Mouse (Mus musculus) hindbrain, embryonic 13.5 days (tissue): ENCODE data around the gene Tbx1. TPM values are rescaled to one million over a fixed set of nuclear protein-coding genes. Genes with fewer than 3 reads are reported as not detected.
A peak's percentile ranks its signal among the peaks of the same experiment; 100 is the strongest.

Source experiments
- ATAC-seq: fragments of 200-750 bp; cut with Nextera tagmentation; 2 replicates; pipeline ENCODE4 v1.8.0; 2017; ENCODE audit warnings: moderate TSS enrichment; ENCODE audit not compliant: low FRiP score
- H3K27ac ChIP-seq: fragments of 300-500 bp; sonication (generic); 2 replicates; pipeline ENCODE4 v1.5.1; 2015; ENCODE audit warnings: inconsistent platforms, mild to moderate bottlenecking, moderate library complexity
- H3K27me3 ChIP-seq: fragments of 300-500 bp; sonication (generic); 2 replicates; pipeline ENCODE4 v1.6.1; 2015; ENCODE audit warnings: mild to moderate bottlenecking, inconsistent platforms
- H3K36me3 ChIP-seq: fragments of 300-500 bp; sonication (generic); 2 replicates; pipeline ENCODE4 v1.6.1; 2015; ENCODE audit warnings: mild to moderate bottlenecking, inconsistent platforms
- H3K4me1 ChIP-seq: fragments of 300-500 bp; sonication (generic); replicated peaks from 2 replicates; pipeline ENCODE4 v1.6.1; 2015; ENCODE audit warnings: inconsistent platforms
- H3K4me2 ChIP-seq: fragments of 300-500 bp; sonication (generic); 2 replicates; pipeline ENCODE4 v1.6.1; 2015; ENCODE audit warnings: inconsistent platforms, mild to moderate bottlenecking, moderate library complexity
- H3K4me3 ChIP-seq: fragments of 300-500 bp; sonication (generic); 2 replicates; pipeline ENCODE4 v1.5.1; 2015; ENCODE audit warnings: mild to moderate bottlenecking, inconsistent platforms
- H3K9ac ChIP-seq: fragments of 300-500 bp; sonication (generic); 2 replicates; pipeline ENCODE4 v1.6.1; 2015; ENCODE audit warnings: mild to moderate bottlenecking, inconsistent platforms
- H3K9me3 ChIP-seq: fragments of 300-500 bp; sonication (generic); 2 replicates; pipeline ENCODE4 v1.6.1; 2016; ENCODE audit warnings: inconsistent platforms
- WGBS: fragments of 180-500 bp; shearing (Covaris S2); methylation state at CpG from one replicate; pipeline ENCODE4 v1.1.7; 2015; 5-methylcytosine and 5-hydroxymethylcytosine counted together
- polyA plus RNA-seq: library from polyadenylated mRNA; unstranded; fragments of >200 nt; fragmentation: Nextera tagmentation; extraction: Ambion mirVana; gene quantifications from 2 replicates; pipeline ENCODE4 v1.2.1, GENCODE M21; 2015

Gene Tbx1
- polyA plus RNA-seq, 1 experiment from 2014 or later = 0.99 TPM

DNA sequence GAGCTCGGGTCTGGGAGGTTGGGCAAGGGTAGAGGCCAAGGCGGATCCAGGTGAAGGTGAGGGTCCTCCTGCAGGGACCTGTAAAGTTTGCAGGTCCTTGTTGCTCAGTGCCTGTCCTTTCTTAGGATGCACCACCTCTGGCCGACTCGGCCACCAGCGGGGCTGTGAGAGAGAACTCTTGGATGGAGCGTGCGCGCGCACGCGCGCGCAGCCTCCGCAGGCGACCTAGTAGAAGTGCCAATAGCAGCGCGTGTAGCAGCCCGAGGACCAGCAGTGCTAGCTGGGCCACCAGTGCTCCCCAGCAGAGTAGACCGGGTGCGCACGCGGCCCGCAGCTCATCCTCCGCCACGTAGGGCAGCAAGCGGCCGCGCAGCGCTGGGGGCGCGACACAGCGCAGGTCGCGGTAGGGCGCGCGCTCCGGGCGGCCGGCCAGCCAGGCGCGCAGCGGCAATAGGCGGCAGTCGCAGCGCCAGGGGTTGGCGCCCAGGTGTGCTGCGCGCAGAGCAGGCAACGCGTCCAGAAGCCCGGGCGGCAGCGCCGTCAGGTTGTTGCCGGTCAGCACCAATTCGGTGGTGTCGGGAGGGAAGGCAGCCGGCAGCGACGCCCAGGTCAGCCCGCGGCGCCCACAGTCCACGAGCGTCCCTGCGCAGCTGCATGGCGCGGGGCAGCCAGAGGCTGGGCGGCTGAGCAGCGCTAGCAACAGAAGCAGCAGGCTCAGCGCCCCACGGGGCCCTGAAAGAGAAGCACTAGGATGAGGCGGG, 30.3 kb upstream of the Tbx1 start:
- Histone ChIP-seq H3K27me3 (peaks cover 93% of the 10 kb centered on the region), H3K9me3 (no peaks in the 10 kb centered on the region), H3K36me3 (peaks cover 53% of the 10 kb centered on the region), H3K9ac (peak overlapping the region; percentile 60), H3K4me2 (peak overlapping the region; percentile 65), H3K4me1 (peaks cover 33% of the 10 kb centered on the region), H3K27ac (no peak overlapping the region), H3K4me3 (peak overlapping the region; percentile 41)
- ATAC-seq = peak; percentile 22
- WGBS = 2% methylated on average over 70 of the region's 74 CpGs

DNA sequence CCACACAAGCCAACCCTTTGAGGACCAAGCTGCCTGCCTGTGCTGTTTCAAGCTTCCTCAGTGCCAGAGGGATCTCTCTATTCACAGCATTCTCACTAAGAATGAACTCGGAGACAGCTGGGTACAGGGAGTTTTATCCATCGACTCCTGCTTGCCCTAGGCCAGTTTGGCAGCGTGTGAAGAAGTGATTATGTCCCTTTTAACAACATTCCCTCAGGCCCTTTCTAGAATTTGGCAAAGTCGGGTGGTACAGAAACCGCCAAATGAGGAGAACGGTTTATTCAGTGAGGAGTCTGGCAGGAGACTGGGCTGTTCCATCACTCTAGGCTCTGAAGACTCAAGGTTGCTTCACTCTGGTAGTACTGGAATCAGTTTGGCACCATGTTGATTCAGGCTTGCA, 29.7 kb upstream of the Tbx1 start:
- Histone ChIP-seq H3K4me2 (peak overlapping the region; percentile 65), H3K4me3 (peak overlapping the region; percentile 41; the same call in 1 of the 2 replicates)

DNA sequence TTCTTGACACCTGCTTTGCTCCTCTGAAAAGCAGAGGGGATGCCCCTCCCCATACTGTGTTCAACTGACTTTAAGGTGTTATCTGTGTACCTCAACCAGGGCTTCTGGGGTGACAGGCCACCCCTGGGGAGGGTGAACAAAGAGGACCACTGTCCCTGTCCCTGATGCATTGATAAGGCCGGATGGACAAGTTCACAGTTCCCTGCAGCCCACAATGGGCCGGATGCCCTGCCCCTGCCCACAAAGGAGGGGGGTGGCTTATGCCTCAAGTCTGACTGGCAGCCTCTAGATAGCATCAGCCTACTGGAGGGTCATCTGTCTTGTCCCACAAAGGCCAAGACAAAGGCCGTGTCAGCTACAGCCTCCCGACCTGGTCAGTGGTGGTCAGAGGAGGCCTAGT, 28.6 kb upstream of the Tbx1 start:
- 21% methylated on average over 4 of the region's 4 CpGs for WGBS
- H3K4me1 ChIP-seq = peaks cover 28% of the 10 kb centered on the region
- no peak overlapping the region for H3K9ac ChIP-seq

More for the DNA sequence above, 29.7 kb upstream of the Tbx1 start:
- H3K27me3 ChIP-seq = peaks cover 90% of the 10 kb centered on the region
- peaks cover 28% of the 10 kb centered on the region for H3K4me1 ChIP-seq
- no peaks in the 10 kb centered on the region for H3K9me3 ChIP-seq
- peaks cover 48% of the 10 kb centered on the region for H3K36me3 ChIP-seq
- WGBS = 25% methylated on average over 6 of the region's 6 CpGs
- no peak; the same call in 1 of the 2 replicates for ATAC-seq
- no peak overlapping the region for H3K27ac ChIP-seq
- H3K9ac ChIP-seq = 0 out of 2 replicates have a peak overlapping the region, but pooled peaks have one; percentile 14

GRCm38 (mm10) chr16:18618297-18618696, 27.8 kb upstream of the Tbx1 start:
- peaks cover 28% of the 10 kb centered on the region for H3K4me1 ChIP-seq
- no peak overlapping the region for H3K4me3 ChIP-seq
- H3K4me2 ChIP-seq = no peak overlapping the region
- no peak for ATAC-seq
- H3K9ac ChIP-seq = no peak overlapping the region
- no peak overlapping the region for H3K27ac ChIP-seq
- H3K36me3 ChIP-seq = peaks cover 29% of the 10 kb centered on the region
- 46% methylated on average over 2 of the region's 2 CpGs for WGBS
- no peaks in the 10 kb centered on the region for H3K9me3 ChIP-seq
- peaks cover 78% of the 10 kb centered on the region for H3K27me3 ChIP-seq

More for the DNA sequence above, 28.6 kb upstream of the Tbx1 start:
- ATAC-seq = no peak
- Histone ChIP-seq H3K27ac (no peak overlapping the region), H3K27me3 (peaks cover 86% of the 10 kb centered on the region), H3K9me3 (no peaks in the 10 kb centered on the region), H3K36me3 (peaks cover 37% of the 10 kb centered on the region), H3K4me3 (no peak overlapping the region), H3K4me2 (no peak overlapping the region)

DNA sequence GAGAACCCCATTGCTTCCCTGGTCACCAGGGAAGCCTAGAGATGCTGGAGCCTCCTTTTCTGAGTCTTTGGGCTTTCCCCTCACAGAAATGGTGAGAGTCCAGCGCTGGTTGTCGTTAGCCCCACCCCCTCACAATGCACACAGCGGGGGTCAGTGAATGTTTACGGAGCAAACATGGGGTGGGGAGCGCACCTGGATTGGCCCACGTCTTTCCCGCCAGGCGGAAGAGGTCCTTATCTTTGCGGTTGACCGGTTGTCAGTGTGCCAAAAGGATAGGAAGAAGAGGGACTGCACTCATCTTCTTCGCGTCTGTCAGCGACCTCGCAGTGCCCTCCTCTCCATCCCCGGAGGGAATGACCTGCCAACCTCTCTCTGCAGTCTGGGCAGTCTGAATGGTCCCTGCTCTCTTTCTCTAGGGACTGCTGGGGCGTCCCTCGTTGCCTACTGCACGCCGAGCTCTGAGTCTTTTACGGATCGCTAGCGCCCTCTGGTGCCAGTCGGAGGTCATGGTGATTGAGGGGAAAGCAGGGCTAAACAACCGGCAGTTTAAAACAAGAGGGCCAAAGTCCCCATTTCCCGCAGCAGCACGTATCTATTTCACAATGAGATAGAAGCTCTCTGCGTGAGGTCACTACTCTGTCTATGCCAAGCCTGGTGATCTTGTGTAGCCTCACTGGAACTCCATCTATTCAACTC, 27.0 kb upstream of the Tbx1 start:
- 3% methylated on average over 27 of the region's 27 CpGs for WGBS
- Histone ChIP-seq H3K9ac (peak overlapping the region; percentile 43; the same call in 1 of the 2 replicates), H3K27me3 (peaks cover 76% of the 10 kb centered on the region)

GRCm38 (mm10) chr16:18613301-18613700, 22.8 kb upstream of the Tbx1 start:
- Histone ChIP-seq H3K4me1 (peaks cover 21% of the 10 kb centered on the region), H3K4me3 (no peak overlapping the region), H3K27ac (no peak overlapping the region), H3K4me2 (no peak overlapping the region), H3K27me3 (peaks cover 65% of the 10 kb centered on the region), H3K9ac (no peak overlapping the region), H3K9me3 (no peaks in the 10 kb centered on the region), H3K36me3 (no peaks in the 10 kb centered on the region)
- no peak for ATAC-seq
- WGBS = 85% methylated on average over 3 of the region's 3 CpGs

More for the DNA sequence above, 27.0 kb upstream of the Tbx1 start:
- peaks cover 28% of the 10 kb centered on the region for H3K4me1 ChIP-seq
- no peak overlapping the region for H3K27ac ChIP-seq
- H3K36me3 ChIP-seq = peaks cover 21% of the 10 kb centered on the region
- ATAC-seq = peak; percentile 36; the same call in 1 of the 2 replicates
- peak overlapping the region; percentile 28 for H3K4me3 ChIP-seq
- H3K4me2 ChIP-seq = peak overlapping the region; percentile 58
- no peaks in the 10 kb centered on the region for H3K9me3 ChIP-seq

DNA sequence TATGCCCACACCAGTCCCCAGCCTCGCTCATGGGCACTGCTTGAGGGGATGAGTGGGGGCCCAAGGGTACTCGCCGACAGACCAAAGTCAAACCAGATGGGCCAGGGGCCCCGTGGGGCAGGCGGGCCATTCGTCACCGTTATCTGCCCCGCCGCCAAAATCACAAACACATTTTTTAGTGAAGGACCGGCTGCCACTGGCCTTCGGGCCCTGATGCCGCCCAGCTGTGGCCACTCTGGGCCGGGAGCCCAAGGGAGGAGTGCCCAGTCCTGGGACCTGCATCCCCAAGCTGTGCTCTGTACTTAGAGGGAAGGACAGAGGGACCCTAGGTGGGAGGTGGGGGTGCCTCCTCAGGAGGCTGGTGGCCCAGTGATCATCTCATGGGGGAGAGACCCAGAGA, 21.3 kb upstream of the Tbx1 start:
- no peak overlapping the region for H3K4me3 ChIP-seq
- H3K27me3 ChIP-seq = peaks cover 66% of the 10 kb centered on the region
- H3K9ac ChIP-seq = no peak overlapping the region
- H3K36me3 ChIP-seq = no peaks in the 10 kb centered on the region
- no peaks in the 10 kb centered on the region for H3K9me3 ChIP-seq
- H3K4me2 ChIP-seq = no peak overlapping the region
- no peak overlapping the region for H3K27ac ChIP-seq
- 36% methylated on average over 13 of the region's 13 CpGs for WGBS
- ATAC-seq = no peak; the same call in 1 of the 2 replicates
- H3K4me1 ChIP-seq = peaks cover 16% of the 10 kb centered on the region

- Histone ChIP-seq H3K4me1 (peaks cover 17% of the 10 kb centered on the region), H3K9me3 (no peaks in the 10 kb centered on the region), H3K4me2 (no peak overlapping the region), H3K27ac (no peak overlapping the region), H3K27me3 (peaks cover 64% of the 10 kb centered on the region), H3K9ac (no peak overlapping the region), H3K36me3 (no peaks in the 10 kb centered on the region), H3K4me3 (no peak overlapping the region)
- WGBS = 52% methylated on average over 2 of the region's 2 CpGs
- no peak for ATAC-seq
These were observed 18.6 kb upstream of the Tbx1 start for GRCm38 (mm10) chr16:18609099-18609498.

GRCm38 (mm10) chr16:18608226-18608625, 17.8 kb upstream of the Tbx1 start:
- H3K4me2 ChIP-seq = no peak overlapping the region

DNA sequence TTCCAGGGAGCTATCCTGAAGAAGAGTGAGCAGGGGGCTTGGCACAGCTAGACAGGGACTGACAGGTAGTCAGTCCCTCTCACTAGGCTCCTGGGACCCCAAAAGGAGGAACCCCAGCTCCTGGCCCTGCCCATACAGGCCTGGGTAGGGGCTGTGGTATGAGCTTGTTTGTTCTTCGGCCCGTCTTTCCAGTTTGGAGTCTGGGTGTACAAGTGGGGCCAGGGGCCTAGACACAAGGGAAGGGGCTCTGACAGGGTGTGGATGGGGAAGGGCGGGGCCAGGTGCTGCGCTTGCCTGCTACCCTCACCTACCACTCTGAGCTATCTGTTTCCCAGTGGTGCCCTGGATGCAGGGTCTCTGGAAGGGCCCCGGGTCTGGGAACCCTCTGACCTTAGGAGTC, 15.2 kb upstream of the Tbx1 start:
- Histone ChIP-seq H3K9ac (no peak overlapping the region), H3K4me1 (peaks cover 7% of the 10 kb centered on the region; the same call in 1 of the 2 replicates), H3K4me3 (no peak overlapping the region), H3K9me3 (no peaks in the 10 kb centered on the region), H3K27me3 (peaks cover 54% of the 10 kb centered on the region), H3K36me3 (no peaks in the 10 kb centered on the region), H3K27ac (no peak overlapping the region), H3K4me2 (no peak overlapping the region)
- no peak for ATAC-seq
- WGBS = 70% methylated on average over 5 of the region's 5 CpGs

More at GRCm38 (mm10) chr16:18608226-18608625, 17.8 kb upstream of the Tbx1 start:
- Histone ChIP-seq H3K36me3 (no peaks in the 10 kb centered on the region), H3K9me3 (no peaks in the 10 kb centered on the region), H3K9ac (no peak overlapping the region), H3K27me3 (peaks cover 68% of the 10 kb centered on the region), H3K27ac (no peak overlapping the region), H3K4me3 (no peak overlapping the region), H3K4me1 (peaks cover 18% of the 10 kb centered on the region)
- WGBS = 8% methylated on average over 10 of the region's 11 CpGs
- ATAC-seq = no peak

DNA sequence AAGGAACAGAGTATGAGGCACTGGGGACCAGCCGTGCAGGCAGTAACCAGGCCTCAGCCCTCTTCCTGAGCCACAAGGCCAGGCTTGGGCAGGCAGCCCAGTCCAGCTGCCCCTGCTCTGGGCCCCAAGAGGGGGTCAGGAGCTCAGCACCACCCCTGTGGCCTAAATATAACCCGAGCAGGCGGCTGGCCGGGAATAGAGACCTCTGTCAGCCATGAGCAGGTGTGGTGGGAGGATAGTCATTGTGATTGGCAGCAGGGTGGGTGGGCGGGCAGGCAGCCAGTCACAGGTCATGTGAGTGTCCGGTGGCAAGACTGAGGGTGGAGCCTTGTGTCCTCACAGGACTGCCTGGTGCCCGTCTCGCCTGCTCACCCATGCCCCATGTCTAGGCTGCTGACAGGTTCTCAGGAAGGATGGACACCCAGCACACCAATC, 13.8 kb upstream of the Tbx1 start:
- Histone ChIP-seq H3K27me3 (peaks cover 46% of the 10 kb centered on the region), H3K4me3 (no peak overlapping the region), H3K4me1 (peaks cover 7% of the 10 kb centered on the region; the same call in 1 of the 2 replicates), H3K27ac (no peak overlapping the region), H3K9ac (no peak overlapping the region), H3K4me2 (no peak overlapping the region), H3K9me3 (no peaks in the 10 kb centered on the region), H3K36me3 (no peaks in the 10 kb centered on the region)
- 52% methylated on average over 8 of the region's 8 CpGs for WGBS
- ATAC-seq = no peak

DNA sequence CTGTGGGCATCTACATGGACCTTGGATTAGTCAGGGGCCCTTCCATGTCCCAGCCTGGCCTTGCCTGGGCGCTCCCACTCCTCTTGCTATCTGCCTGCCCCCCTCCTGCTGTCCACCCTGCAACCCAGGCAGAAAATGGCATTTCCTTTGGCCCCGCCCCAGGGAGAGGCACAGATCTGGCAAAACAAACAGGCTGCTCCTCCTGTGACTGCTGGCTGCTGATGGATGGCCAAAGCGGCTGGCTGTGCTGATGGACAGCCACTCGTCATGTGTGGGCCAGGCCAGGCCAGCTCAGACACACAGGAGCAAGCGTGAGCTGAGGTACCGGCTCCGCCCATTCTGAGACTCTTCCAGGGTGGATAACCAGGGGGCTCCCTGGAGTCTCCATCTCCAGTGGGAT, 11.0 kb upstream of the Tbx1 start:
- 70% methylated on average over 7 of the region's 7 CpGs for WGBS
- Histone ChIP-seq H3K27me3 (peaks cover 45% of the 10 kb centered on the region), H3K9me3 (no peaks in the 10 kb centered on the region), H3K9ac (no peak overlapping the region), H3K4me1 (peaks cover 2% of the 10 kb centered on the region; the same call in 1 of the 2 replicates), H3K27ac (no peak overlapping the region), H3K36me3 (no peaks in the 10 kb centered on the region), H3K4me3 (no peak overlapping the region), H3K4me2 (no peak overlapping the region)
- ATAC-seq = no peak
